Mouse (Mus musculus) ES-Bruce4 (cell line): ENCODE results near the gene Ifi47. TPM values are rescaled to one million over a fixed set of nuclear protein-coding genes. Genes with fewer than 3 reads are reported as not detected.

ENCODE experiments used
- H3K27ac ChIP-seq: 2 replicates; pipeline ENCODE4 v1.5.1; 2012; ENCODE audit warnings: low read length, inconsistent platforms; ENCODE audit not compliant: insufficient read depth
- H3K27me3 ChIP-seq: 2 replicates; pipeline ENCODE4 v1.6.1; 2012; ENCODE audit warnings: mild to moderate bottlenecking, low read length, inconsistent platforms; ENCODE audit not compliant: control insufficient read depth, poor library complexity, insufficient read depth, severe bottlenecking
- H3K36me3 ChIP-seq: 2 replicates; pipeline ENCODE4 v1.6.1; 2012; ENCODE audit warnings: inconsistent platforms, mild to moderate bottlenecking, low read length, moderate library complexity; ENCODE audit not compliant: control insufficient read depth, poor library complexity, insufficient read depth, severe bottlenecking
- H3K4me1 ChIP-seq: one replicate; pipeline ENCODE4 v1.8.1; 2011; ENCODE audit warnings: low read length; ENCODE audit not compliant: control insufficient read depth, insufficient read depth
- H3K4me3 ChIP-seq: 2 replicates; pipeline ENCODE4 v1.5.1; 2011; ENCODE audit warnings: low read depth, mild to moderate bottlenecking, low read length
- H3K9ac ChIP-seq: 2 replicates; pipeline ENCODE4 v1.6.1; 2012; ENCODE audit warnings: low read depth, mild to moderate bottlenecking, inconsistent platforms; ENCODE audit not compliant: poor library complexity, severe bottlenecking
- H3K9me3 ChIP-seq: replicated peaks from 2 replicates; pipeline ENCODE4 v1.6.1; 2012; ENCODE audit warnings: mild to moderate bottlenecking, low read length, inconsistent platforms; ENCODE audit not compliant: control insufficient read depth, poor library complexity, insufficient read depth, severe bottlenecking
- CTCF ChIP-seq: IDR thresholded peaks from one replicate; pipeline ENCODE4 v1.8.1; 2011; ENCODE audit warnings: low read depth, low read length
- EP300 ChIP-seq: IDR thresholded peaks from 2 replicates; pipeline ENCODE4 v1.6.1; 2011; ENCODE audit warnings: low read depth, low read length; ENCODE audit not compliant: insufficient read depth
- POLR2A ChIP-seq: IDR thresholded peaks from one replicate; pipeline ENCODE4 v1.8.1; 2011; ENCODE audit warnings: low read length; ENCODE audit not compliant: insufficient read depth
- polyA plus RNA-seq: library from polyadenylated mRNA; stranded (reverse); fragments of >200 nt; gene quantifications from 2 replicates; pipeline ENCODE4 v1.2.4, GENCODE M21; 2011; ENCODE audit warnings: low read depth; ENCODE audit not compliant: missing spikeins, insufficient read depth, insufficient read length

The Ifi47 gene
- polyA plus RNA-seq, 1 experiment, result not detected

GRCm38 (mm10) chr11:49068358-49068757, 8.0 kb upstream of the Ifi47 start:
- Histone ChIP-seq H3K27ac (no peak overlapping the region), H3K4me1 (no peaks in the 10 kb centered on the region), H3K9me3 (no peaks in the 10 kb centered on the region), H3K4me3 (no peak overlapping the region), H3K9ac (no peak overlapping the region), H3K36me3 (no peaks in the 10 kb centered on the region), H3K27me3 (no peaks in the 10 kb centered on the region)
- TF ChIP-seq CTCF, result no peak
- no peak for TF ChIP-seq EP300
- TF ChIP-seq POLR2A, result no peak

GRCm38 (mm10) chr11:49077012-49077411, 625 bp downstream of the Ifi47 start:
- no peak overlapping the region for H3K4me3 ChIP-seq
- TF ChIP-seq EP300 (no peak), CTCF (no peak), POLR2A (no peak)
- no peaks in the 10 kb centered on the region for H3K36me3 ChIP-seq
- no peaks in the 10 kb centered on the region for H3K9me3 ChIP-seq
- H3K27me3 ChIP-seq, result no peaks in the 10 kb centered on the region
- no peaks in the 10 kb centered on the region for H3K4me1 ChIP-seq
- no peak overlapping the region for H3K9ac ChIP-seq
- H3K27ac ChIP-seq, result no peak overlapping the region

GRCm38 (mm10) chr11:49078719-49079118, 2.3 kb downstream of the Ifi47 start:
- no peaks in the 10 kb centered on the region for H3K36me3 ChIP-seq
- H3K9ac ChIP-seq, result no peak overlapping the region
- TF ChIP-seq CTCF (no peak), EP300 (no peak), POLR2A (no peak)
- no peaks in the 10 kb centered on the region for H3K4me1 ChIP-seq
- no peak overlapping the region for H3K4me3 ChIP-seq
- no peaks in the 10 kb centered on the region for H3K9me3 ChIP-seq
- no peaks in the 10 kb centered on the region for H3K27me3 ChIP-seq
- no peak overlapping the region for H3K27ac ChIP-seq

- Histone ChIP-seq H3K27ac (no peak overlapping the region), H3K4me3 (no peak overlapping the region), H3K9me3 (no peaks in the 10 kb centered on the region), H3K36me3 (no peaks in the 10 kb centered on the region), H3K9ac (no peak overlapping the region), H3K27me3 (no peaks in the 10 kb centered on the region), H3K4me1 (no peaks in the 10 kb centered on the region)
- TF ChIP-seq POLR2A (no peak), CTCF (no peak), EP300 (no peak)
These were observed 4.2 kb downstream of the Ifi47 start for GRCm38 (mm10) chr11:49080636-49081035.

- no peak overlapping the region for H3K9ac ChIP-seq
- TF ChIP-seq CTCF (no peak), POLR2A (no peak), EP300 (no peak)
- no peaks in the 10 kb centered on the region for H3K9me3 ChIP-seq
- no peak overlapping the region for H3K4me3 ChIP-seq
- H3K27ac ChIP-seq, result no peak overlapping the region
- no peaks in the 10 kb centered on the region for H3K27me3 ChIP-seq
- no peaks in the 10 kb centered on the region for H3K4me1 ChIP-seq
- H3K36me3 ChIP-seq, result no peaks in the 10 kb centered on the region
These were observed 5.0 kb downstream of the Ifi47 start for GRCm38 (mm10) chr11:49081356-49081755.

GRCm38 (mm10) chr11:49081886-49082285, 5.5 kb downstream of the Ifi47 start:
- H3K27me3 ChIP-seq, result no peaks in the 10 kb centered on the region
- no peaks in the 10 kb centered on the region for H3K9me3 ChIP-seq

More at GRCm38 (mm10) chr11:49081886-49082285, 5.5 kb downstream of the Ifi47 start:
- Histone ChIP-seq H3K4me3 (no peak overlapping the region), H3K27ac (no peak overlapping the region), H3K4me1 (no peaks in the 10 kb centered on the region), H3K9ac (no peak overlapping the region), H3K36me3 (no peaks in the 10 kb centered on the region)
- TF ChIP-seq CTCF (no peak), POLR2A (no peak), EP300 (no peak)
